Mouse (Mus musculus) brain, adult 2 months (tissue): ENCODE measurements around the gene Try5.
A peak's percentile ranks its signal among the peaks of the same experiment; 100 is the strongest.
"Not testable (repeated sequence)": the region's sequence is repeated elsewhere in the genome, so short reads cannot be mapped to it uniquely, and the experiment has no call there.

Source experiments
- DNase-seq: peaks from one replicate; pipeline ENCODE4 v3.0.0; 2011; ENCODE audit warnings: low read depth, low spot score

The Try5 gene

DNA sequence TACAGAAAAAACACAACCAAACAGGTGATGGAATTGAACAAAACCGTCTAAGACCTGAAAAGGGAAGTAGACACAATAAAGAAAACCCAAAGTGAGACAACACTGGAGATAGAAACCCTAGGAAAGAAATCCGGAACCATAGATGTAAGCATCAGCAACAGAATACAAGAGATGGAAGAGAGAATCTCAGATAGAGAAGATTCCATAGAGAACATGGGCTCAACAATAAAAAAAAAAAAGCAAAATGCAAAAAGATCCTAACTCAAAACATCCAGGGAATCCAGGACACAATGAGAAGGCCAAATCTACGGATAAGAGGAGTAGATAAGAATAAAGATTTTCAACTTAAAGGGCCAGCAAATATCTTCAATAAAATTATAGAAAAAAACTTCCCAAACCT is at the start of gene Try5:
Gene Try5 (minus strand): TSS at position 101 of the 400 bp plus-strand sequence.
- not testable (repeated sequence) for DNase-seq

DNA sequence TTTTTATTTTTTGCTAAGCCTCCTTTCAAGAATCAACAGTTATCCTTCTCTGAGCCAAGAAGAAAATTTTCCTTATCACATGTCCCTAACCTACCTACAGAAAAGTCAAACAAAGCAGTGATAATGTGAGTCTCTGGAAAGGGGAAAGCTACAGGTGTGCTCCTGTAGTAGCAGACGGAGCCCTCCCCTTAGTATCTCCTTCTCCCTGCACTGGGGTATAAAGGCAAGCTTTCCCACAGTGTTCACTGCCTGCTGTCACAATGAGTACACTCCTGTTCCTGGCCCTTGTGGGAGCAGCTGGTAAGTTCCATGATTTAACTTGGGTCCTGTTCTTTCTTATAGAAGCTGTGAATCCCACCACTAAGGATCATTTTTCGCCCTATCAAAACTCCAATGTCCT is 37.3 kb upstream of the Try5 start, which contains the start of gene Try10:
Gene Try10 (plus strand): TSS at position 174 of the 400 bp plus-strand sequence.
- no peak for DNase-seq

DNA sequence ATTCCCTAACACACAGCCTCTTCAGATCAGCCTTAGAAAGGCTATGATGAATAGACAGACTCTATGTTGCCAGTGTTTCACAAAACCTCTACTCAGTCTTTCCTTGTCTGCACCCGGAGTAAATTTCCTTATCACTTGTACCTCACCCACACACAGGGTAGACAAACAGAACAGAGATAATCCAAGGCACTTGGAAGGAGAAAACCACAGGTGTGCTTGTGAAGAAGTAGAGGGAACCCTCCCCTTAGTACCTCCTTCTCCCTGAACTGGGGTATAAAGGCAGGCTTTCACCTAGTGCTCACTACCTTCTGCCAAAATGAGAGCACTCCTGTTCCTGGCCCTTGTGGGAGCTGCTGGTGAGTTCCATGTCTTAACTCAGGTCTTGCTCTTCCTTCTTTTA is 14.7 kb downstream of the Try5 start, which contains the start of gene Try4:
Gene Try4 (plus strand): TSS at position 301 of the 400 bp plus-strand sequence.
- no peak for DNase-seq

DNA sequence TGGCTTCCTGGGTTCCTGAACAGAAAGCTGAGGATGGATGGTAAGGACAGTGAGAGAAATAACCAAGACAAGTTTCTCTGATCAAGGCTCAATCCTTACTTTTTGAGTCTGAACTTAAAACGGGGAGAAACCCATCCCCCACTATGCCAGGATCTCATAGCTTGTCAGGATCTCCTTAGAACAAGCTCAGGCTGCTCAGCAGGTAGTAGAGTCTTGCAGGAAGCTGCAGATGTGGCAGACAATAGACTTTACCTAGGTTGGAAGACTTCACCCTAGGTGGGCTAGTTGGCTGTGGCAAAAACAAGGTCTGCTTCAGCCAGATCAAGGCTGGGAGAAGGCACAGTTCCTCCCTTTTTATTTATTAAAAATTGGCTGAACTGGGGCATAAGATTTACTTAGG is 18.4 kb downstream of the Try5 start:
- no peak for DNase-seq

DNA sequence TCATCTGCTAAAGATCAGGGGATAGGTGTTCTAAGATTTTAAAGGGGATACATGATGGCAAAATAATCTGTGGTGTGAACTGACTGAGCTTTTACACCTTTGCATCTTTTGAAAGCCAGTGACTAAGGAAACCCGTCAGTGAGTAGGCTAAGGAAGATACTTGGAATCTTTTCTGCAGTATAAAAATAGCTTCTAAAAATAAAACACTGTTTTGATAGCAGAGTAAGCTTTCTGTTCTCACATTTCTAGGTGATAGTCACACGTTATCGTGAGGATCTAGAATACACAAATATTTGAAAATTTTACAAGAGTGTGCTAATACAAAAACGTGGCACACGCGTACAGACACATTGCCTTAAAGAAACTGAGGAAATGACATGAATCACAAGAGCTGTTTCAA is 50.5 kb downstream of the Try5 start:
- peak; percentile 61 for DNase-seq

DNA sequence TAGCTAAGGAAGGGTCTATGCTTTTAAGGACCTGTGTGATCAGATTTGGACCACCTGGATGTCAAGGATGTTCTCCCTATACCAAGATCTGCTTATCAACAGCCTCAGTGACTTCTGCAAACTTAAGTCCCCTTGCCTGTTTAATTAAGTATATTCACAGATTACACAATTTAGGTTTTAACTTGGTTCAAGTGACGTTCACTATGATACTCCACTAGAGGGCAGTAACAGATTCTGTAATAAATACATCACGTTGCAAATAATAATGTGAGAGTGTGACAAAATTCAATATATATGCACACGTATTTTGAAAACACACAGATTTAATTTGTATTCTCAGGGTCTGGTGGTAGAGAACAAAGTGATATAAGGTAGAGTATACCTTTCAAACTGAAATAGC is 53.8 kb downstream of the Try5 start:
- peak; percentile 25 for DNase-seq
